Mouse (Mus musculus): ENCODE results near the gene Txndc16.

Txndc16 gene

GRCm38 (mm10) chr14:45220090-45220956 is at the start of gene Txndc16:
Gene Txndc16, minus strand, starts transcription at chr14:45220328.
- peak; percentile 62 to 65 for DNase-seq (ENCODE audit: low spot score in 2 of 2)

- DNase-seq (ENCODE audit: low spot score in 2 of 2): no peak
Measured at GRCm38 (mm10) chr14:45263831-45264592, 43.9 kb upstream of the Txndc16 start.

- DNase-seq (ENCODE audit: low spot score in 2 of 2): no peak
Measured at GRCm38 (mm10) chr14:45251548-45252076, 31.5 kb upstream of the Txndc16 start.

GRCm38 (mm10) chr14:45241613-45242012 is 21.5 kb upstream of the Txndc16 start:
- no peak for DNase-seq (ENCODE audit: low spot score in 2 of 2)

GRCm38 (mm10) chr14:45239042-45239441 is 18.9 kb upstream of the Txndc16 start:
- no peak for DNase-seq (ENCODE audit: low spot score in 2 of 2)

- no peak for DNase-seq (ENCODE audit: low spot score in 2 of 2)
Measured at GRCm38 (mm10) chr14:45220957-45221630, 966 bp upstream of the Txndc16 start.

- DNase-seq (ENCODE audit: low spot score in 2 of 2): peak; percentile 99 to 100
Measured at GRCm38 (mm10) chr14:45219281-45220089, 643 bp downstream of the Txndc16 start, which contains the start of gene Gpr137c. Gene Gpr137c, plus strand, starts transcription at chr14:45219717.

GRCm38 (mm10) chr14:45217693-45218092 is 2.4 kb downstream of the Txndc16 start:
- no peak for DNase-seq (ENCODE audit: low spot score in 2 of 2)

- peak; percentile 61 to 69 for DNase-seq (ENCODE audit: low spot score in 2 of 2)
Measured at GRCm38 (mm10) chr14:45216711-45217340, 3.3 kb downstream of the Txndc16 start.

GRCm38 (mm10) chr14:45211431-45211830 is 8.7 kb downstream of the Txndc16 start:
- DNase-seq (ENCODE audit: low spot score in 2 of 2): no peak

- DNase-seq (ENCODE audit: low spot score in 2 of 2): no peak
Measured at GRCm38 (mm10) chr14:45210683-45211082, 9.4 kb downstream of the Txndc16 start.

- DNase-seq (ENCODE audit: low spot score in 2 of 2): no peak
Measured at GRCm38 (mm10) chr14:45200607-45201006, 19.5 kb downstream of the Txndc16 start.

- no peak for DNase-seq (ENCODE audit: low spot score in 2 of 2)
Measured at GRCm38 (mm10) chr14:45190999-45191398, 29.1 kb downstream of the Txndc16 start.

- no peak for DNase-seq (ENCODE audit: low spot score in 2 of 2)
Measured at GRCm38 (mm10) chr14:45181611-45182010, 38.5 kb downstream of the Txndc16 start.

- DNase-seq (ENCODE audit: low spot score in 2 of 2): peak in 1 of 2 experiments; percentile 15
Measured at GRCm38 (mm10) chr14:45179606-45180005, 40.5 kb downstream of the Txndc16 start.

GRCm38 (mm10) chr14:45179186-45179585 is 40.9 kb downstream of the Txndc16 start:
- no peak for DNase-seq (ENCODE audit: low spot score in 2 of 2)

- no peak for DNase-seq (ENCODE audit: low spot score in 2 of 2)
Measured at GRCm38 (mm10) chr14:45175012-45175740, 45.0 kb downstream of the Txndc16 start.

GRCm38 (mm10) chr14:45172260-45172659 is 47.9 kb downstream of the Txndc16 start:
- DNase-seq (ENCODE audit: low spot score in 2 of 2): no peak

GRCm38 (mm10) chr14:45167366-45167765 is 52.8 kb downstream of the Txndc16 start:
- DNase-seq (ENCODE audit: low spot score in 2 of 2): no peak
